Mouse (Mus musculus): ENCODE data around the gene Ptgds. TPM values are rescaled to one million over a fixed set of nuclear protein-coding genes. Genes with fewer than 3 reads are reported as not detected.

Ptgds gene
- total RNA-seq, 2 experiments from 2014 or later = 3.6 to 6.5 TPM

DNA sequence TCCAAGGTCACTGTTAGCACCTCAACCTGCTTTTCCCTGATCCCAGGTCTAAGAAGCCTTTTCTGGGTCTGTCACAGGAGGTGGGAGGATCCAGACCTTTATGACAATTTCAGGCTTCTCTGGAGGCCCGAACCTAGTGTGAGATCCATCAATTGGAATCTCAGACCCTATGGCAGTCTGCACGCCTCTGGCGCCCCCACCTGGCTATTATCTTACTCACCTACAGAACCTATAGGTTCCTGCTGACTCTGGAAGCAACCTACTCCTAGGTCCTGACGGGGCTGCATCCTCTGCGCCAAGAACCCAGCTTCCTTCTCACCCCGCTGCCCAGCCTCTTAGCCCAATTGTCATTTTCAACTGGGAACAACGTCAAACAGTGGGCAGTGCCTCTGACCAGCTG is 13.1 kb upstream of the Ptgds start:
- no peak for DNase-seq (ENCODE audit: low spot score in 2 of 2)

DNA sequence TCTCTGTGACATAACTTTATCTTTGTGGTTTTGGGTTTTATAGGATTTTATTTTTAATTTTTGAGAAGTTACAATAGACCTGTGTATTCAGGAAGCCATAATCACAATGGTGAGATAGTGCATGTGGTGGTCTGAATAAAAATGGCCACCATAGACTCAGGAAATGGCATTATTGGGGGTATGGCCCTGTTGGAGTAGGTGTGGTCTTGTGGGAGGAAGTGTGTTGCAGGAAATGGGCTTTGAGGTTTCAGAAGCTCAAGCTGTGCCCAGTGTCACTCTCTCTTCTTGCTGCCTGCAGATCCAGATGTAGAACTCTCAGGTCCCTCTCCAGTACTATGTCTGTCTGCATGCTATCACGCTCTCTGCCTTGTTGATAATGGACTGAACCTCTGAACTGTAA is 10.7 kb upstream of the Ptgds start:
- DNase-seq (ENCODE audit: low spot score in 2 of 2) = no peak

DNA sequence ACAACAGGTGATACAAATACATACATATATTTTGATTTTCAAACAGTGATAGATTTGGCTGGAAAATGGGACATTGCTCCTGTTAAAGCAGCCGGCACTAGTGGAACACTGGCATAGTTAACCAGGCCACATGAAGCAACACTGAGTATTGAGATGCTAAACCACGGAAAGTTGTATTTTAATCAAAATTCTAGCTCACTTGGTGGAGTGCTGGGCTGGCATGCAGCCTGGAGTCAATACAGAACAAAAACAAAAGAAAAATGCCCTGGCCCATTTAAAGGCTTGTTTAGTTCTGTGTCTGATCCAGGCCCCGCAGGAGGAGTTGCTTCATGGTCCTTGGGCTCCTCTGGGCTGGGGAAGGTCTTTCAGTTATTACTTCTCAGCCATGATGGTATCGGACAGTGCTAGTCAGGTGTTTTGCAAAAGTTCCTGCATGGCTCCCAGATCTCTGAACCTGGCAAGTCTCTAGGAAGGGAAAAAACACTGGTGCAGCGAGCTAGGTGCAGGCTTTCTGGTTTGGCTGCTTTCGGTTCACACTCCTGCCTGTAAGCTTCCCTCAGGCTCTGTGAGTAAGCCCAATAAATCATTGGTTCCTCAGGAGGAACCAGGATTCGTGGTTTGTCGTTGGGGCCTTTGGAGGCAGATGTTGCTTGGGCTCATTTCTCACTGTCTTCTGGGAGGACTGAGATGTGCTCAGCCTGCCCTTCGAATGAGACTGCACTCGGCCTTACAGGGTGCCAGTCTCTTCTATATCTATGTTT is 9.9 kb upstream of the Ptgds start:
- DNase-seq (ENCODE audit: low spot score in 2 of 2) = no peak

DNA sequence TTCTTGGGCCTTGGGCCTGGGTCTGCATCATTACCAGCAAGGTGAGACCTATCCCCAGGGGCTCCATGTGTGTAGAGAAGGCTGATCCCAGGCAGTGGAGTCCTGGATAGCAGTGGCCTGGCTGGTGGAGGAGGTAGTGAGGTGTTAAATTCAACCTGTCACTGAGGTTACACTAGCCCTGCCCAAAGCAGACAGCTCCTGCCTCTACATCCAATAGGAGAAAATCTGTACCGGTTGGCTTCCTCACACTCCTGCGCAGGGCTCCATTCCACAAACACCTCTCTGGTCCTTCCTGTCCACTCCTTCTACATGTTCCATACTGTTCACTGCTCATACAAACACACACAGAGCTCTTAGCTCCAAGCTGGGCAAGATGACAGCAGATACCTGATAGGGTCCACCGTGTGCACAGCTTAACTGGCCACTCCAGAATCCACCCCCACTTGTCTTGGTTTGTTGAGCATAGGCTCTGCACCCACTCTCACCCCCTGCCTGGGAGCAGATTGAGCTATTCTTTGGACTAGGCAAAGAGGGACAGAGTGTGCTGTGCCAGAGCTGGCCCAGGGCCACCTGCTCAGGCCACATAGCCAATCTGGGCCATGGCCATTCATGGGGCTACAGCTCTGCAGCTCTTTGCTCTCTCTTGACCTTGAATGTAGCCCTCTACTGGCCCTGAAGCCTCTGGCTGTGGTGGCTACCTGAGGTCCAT is 8.3 kb upstream of the Ptgds start:
- DNase-seq (ENCODE audit: low spot score in 2 of 2) = no peak

DNA sequence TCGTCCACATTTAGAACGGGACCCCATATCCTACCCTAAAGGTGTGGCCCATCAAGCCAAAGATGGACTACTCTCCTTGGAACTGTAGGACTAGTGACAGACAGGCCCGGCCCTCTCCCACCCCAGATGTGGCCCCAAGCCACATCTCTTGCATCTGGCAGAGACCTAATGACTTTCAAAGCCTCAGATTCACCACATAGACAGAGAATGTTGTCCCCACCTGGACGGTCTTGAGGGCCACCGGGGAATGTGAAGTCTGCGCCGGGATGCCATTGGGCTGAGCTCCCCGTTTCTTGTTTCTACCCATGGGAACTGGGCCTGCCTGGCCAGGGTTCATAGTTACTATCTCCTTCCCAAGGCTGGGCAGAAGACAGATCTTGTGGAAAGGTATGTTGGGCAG is 7.7 kb upstream of the Ptgds start:
- DNase-seq (ENCODE audit: low spot score in 2 of 2) = no peak

DNA sequence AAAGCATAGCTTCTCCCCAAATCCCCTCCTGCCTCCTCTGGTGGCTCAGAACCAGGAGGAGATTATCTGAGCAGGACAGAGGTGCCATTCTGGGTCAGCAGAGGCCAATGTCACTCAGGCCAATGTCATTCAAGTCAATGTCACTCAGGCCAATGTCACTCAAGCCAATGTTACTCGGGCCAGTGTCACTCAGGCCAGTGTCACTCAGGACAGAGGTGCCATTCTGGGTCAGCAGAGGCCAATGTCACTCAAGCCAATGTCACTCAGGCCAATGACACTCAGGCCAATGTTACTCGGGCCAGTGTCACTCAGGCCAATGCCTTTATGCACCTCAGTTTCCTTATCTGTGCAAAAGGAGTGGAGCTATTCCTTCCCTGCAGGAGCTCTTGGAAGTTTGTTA is 2.7 kb upstream of the Ptgds start:
- no peak for DNase-seq (ENCODE audit: low spot score in 2 of 2)

DNA sequence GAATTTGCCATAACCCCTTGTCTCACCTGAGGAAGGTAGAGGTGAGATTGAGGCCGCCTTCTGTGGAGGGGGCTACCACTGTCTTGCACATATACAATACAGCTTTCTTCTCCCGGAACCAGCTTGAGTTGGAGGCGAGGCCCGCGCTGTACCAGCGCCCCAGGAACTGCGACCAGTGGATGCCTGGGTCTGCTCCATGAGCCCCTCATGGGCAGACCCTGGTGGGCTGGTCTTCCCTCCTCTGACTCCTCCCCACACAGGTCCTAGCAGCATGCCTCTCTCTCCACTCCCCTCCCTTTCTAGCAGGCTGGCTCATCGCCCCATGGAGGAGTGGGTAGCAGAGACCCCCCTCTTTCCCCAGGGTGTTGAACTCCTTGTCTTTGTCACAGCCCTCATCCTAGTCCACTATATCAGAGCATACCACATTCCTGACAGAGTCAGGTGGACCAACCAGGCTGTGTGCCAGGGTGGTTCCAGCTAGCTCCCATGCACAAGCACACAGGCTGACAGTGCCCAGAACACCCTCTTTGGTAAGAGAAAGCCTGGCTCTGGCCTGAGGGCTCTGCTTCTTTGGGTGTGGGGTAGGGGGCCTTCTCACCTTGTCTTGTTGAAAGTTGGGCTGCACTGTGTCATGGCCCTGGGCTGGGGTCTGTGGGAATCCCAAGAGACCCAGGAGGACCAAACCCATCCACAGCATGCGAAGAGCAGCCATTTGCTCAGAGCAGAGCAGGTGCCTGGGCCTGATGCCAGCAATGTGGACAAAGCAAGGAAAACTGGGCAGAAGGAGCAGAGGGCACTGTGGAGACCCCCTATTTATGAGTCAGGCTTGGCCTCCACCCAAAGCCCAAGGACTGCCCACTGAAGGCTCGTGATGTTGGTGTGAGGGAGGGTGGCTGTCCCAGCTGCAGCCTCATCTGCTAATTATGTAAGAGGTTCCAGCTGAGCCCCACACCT is 607 bp downstream of the Ptgds start:
- DNase-seq (ENCODE audit: low spot score in 2 of 2) = no peak

DNA sequence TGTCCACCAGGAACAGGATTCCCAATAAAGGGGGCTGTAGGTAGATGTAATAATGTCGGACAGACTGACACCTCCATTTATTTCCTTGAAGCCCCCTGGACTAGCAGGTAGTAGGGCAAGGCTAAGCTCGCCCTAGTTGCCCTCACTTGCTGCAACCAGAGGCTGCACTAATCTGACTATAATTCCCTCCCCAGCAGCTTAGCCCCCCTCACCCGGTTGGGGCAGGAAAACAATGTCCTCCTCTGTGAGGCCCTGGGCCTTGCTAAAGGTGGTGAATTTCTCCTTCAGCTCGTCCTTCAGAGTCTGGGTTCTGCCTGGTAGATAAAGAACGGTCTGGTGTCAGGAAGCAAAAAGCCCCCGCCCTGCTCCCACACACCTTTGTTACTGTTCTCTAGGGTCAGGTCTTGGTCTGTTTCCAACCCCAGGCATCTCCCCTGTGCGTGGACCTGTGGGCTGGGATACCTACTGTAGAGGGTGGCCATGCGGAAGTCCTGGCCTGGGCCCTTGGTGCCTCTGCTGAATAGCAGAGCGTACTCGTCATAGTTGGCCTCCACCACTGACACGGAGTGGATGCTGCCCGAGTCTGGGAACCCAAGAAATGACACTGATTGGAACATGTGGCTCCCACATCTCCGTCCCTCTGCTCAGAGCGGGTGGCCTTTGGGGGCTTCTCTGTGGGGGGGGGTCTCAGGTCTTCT is 2.1 kb downstream of the Ptgds start:
- no peak for DNase-seq (ENCODE audit: low spot score in 2 of 2)

DNA sequence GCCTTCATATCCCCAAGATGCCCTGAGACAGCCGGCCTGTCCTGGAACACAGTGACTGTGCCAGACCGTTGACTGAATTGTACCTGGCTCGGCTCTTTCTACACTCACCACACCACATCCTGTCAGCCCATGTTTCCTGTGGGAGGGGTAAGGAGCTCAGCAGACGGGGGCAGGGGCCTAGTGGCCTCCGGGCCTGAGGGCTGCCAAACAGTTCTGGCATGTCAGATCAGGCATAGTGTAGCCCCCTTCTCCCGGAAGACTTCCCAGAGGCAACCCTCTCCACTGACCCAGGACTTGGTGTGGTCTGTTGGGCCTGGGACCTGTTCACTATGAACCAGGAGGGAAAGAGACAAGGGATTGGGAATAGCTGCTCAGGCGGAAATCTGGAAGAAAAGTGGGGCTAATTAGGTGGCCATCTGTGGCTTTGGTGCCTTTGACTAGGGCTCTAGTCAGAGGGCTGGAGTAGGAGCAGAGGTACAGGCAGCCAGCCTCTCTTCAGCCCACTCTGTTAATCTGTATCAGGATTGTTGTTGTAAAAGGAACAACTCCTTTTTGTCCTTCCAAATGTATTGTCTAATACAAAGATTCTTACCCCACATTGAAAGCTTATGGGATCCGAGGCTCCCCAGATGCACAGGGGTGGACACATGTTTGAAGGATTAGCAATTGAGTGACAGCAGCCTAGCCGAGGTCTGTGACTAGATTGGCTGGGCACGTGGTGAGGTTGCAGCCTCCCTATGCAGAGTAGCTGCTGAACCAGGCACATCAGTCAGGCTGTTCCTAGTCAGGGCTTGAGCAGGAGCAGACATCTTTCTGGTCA is 3.8 kb downstream of the Ptgds start:
- no peak for DNase-seq (ENCODE audit: low spot score in 2 of 2)

DNA sequence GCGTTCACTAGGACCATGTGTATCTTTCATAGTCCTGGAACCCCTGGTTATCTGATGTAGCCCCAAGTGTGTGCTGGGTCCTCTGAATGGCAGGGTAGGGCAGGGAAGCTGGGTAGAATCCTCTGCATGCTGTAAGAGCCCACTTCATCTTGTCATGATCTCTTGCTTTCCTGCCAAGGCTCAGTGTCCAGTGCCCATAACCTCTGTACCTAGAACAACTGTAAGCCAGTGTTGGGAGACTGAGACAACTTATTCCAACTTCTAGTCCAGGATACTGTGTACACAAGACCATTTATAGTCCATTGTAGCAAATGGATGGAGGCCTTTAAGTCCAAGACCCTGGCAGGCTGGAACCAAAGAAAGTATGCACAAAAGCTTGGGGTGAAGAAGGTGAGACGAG is 4.6 kb downstream of the Ptgds start:
- DNase-seq (ENCODE audit: low spot score in 2 of 2) = no peak

DNA sequence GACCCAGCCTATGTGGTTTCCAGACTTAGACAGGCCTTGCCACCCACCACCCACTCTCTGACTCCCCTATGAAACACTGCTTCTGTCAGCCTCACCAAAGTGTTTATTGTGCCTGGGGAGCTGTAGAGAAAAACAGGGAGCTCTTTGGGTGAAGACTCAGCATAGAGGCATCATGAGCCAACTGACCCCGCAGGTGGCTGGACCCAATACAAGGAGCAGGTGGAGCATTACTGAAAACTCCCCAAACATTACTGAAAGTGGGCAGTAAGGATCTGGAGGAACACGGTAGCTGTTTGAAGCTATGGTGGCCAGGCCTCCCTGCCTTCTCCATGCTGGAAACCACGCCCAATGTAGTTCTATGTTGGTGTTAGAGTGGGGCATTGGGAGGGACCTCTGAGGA is 6.2 kb downstream of the Ptgds start:
- no peak for DNase-seq (ENCODE audit: low spot score in 2 of 2)

DNA sequence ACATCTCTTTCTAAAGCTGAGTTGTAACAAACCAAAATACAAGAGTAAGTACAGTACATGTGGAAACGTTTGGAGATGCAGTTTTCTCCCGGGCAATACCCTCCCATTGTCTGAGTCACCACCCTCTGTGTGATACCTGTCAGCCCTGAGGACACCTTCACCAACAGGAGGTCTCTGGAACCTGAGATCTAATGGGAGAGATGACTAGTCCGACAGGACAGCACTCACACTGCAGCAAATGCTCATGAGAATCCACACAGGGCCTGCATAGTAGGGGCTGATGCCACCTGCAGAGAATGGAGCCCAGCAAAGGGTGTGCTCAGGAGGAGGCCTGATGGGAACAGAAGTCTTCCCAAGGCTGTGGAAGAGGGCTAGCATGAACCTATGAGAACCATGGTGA is 8.4 kb downstream of the Ptgds start:
- no peak for DNase-seq (ENCODE audit: low spot score in 2 of 2)

DNA sequence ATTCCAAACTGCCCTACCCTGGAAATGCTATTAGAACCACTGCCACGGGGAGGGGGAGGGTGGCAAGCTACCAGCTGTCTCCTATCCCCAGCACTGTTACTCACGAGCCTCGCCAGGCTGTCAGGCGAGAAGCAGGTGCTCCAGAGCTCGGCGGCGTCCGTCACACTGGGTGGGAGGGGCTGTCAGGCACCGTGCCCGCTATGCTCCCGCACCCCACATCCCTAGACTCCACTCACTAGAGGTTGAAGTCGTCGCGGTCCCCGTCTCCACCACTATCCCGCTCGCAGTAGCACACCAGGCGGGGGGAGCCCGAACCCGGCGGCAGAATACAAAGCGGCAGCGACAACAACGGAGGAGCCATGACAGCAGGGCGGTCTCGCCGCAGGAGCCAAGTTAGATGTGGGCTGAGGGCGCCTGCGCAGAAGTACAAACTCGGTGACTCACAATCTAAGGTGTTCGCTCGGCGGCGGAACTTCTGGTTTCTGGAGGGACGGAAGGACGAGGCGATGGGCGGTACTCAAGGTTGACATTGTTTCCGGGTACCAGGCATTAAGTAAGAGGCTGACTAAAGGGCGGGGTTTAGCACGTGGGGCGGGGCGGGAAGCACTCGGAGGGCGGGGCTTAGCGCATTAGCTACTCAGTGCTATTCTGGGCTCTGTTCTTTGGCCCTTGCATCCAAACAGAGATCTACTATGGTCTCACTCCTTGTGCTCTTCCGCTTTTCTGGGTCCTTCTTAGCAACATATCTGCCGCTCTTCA is 9.1 kb downstream of the Ptgds start, which contains the start of gene Paxx:
TSS of gene Paxx (minus strand) at position 544 of the 759 bp plus-strand sequence.
- DNase-seq (ENCODE audit: low spot score in 2 of 2) = peak; percentile 77 to 84

DNA sequence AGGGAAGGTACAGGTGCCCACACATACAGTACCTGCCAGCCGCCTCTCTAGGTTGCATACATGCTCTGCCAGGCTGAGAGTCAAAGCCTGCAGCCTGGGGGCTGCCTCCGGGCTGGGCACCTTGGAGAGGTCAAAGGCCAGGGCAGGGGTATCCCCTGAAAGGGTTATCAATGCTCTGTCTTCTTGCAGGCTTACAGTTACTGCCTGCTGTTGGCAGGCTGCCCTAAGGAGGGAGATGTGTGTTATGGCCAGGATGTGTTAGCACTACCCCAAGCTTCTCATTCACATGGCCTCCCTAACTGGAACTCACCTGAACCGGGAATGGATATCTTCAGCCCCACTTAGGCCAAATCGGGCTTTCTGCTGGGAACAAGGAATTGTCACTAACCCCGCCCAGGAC is 9.7 kb downstream of the Ptgds start:
- no peak for DNase-seq (ENCODE audit: low spot score in 2 of 2)

DNA sequence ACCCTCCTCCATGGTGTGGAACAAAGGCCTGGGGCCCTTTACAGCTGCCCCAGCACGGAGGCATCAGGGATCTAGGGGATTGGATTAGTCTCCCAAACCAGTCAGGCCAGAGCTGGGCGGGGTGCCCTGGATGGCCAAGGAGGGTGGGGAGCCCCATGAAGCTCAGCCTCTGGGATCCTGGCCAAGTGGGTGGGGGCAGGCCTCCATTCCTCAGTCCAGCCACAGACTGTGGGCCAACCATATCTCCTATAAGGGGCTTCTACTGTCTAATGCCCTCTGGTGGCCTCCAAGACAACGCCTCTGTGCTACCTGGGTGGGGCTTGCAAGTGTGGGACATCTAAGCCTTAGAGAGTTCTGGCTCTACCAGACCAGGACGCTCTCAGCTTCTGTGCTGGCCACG is 10.9 kb downstream of the Ptgds start:
- DNase-seq (ENCODE audit: low spot score in 2 of 2) = no peak

DNA sequence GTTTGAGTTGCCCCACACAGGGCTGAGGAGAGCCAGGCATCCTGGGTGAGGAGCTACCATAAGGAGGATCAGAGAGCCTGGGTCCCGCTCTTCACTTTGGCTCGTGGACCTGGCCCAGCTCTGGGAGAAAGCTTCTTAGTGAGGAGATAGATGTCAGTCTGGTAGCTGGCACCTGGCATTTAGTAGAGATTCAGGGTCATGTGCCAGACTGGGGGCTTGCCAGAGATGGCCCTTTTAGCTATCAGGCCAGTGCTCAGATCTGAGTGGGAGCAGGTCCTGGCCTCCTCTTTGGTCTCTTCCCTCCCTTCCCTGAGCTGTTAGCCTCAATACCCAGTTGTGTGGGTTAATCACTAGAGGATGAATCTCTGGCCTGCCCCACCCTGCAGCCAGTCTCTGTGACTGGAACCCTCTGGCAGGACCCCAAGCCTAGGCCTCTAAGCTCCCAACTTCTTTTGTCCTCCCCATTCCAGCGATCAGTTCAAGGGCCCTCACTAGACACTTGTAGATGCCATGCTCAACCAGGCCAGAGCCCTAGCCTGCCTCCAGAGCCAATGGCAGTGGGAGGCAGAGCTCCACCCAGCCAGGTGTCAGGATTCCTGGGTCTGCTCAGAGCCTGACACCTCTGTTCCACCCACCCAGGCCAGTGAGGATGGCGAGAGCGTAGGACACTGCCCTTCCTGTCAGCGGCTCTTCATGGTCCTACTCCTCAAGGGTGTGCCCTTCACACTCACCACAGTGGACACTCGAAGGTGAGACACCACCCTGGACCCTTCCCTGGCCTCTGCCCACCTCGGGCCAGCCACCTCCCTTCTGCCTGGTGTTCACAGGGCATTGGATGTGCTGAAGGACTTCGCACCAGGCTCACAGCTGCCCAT is 12.6 kb downstream of the Ptgds start:
- no peak for DNase-seq (ENCODE audit: low spot score in 2 of 2)

DNA sequence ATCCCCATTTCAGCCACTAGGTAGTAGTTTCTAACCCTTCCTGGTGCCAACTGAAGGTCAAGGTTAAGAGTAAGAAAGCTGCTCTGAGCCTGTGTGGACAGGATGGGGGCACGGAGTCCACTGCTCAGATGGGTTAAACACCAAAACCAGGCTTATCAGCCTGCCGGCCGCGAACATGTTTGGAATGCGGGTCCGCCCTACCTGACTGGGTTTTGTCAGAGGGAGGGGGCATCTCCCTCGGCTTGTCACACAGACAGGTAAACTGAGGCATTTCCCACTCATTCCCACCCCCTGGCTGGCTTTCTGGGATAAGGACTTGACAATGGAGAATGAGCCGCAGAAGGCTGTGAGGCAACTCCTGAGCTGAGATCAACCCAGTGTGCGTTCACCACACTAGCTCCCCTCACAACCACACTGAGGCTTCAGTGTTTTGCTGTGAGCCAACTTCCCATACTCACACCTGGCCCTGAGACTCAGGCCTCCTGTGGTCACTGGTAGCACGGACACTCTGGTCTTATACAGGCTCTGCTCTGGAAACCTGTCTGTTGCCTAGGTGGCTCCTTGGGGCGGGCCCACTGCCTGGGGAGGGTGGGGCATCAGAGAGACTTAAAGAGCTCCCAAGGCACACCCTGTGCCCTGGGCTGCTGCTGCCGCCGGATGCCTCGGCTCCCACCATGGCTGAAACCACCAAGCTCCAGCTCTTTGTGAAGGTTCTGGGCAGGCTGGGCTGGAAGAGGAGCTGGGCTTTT is 13.5 kb downstream of the Ptgds start, which contains the start of gene Clic3:
TSS of gene Clic3 (plus strand) at position 634 of the 749 bp plus-strand sequence.
- no peak for DNase-seq (ENCODE audit: low spot score in 2 of 2)

DNA sequence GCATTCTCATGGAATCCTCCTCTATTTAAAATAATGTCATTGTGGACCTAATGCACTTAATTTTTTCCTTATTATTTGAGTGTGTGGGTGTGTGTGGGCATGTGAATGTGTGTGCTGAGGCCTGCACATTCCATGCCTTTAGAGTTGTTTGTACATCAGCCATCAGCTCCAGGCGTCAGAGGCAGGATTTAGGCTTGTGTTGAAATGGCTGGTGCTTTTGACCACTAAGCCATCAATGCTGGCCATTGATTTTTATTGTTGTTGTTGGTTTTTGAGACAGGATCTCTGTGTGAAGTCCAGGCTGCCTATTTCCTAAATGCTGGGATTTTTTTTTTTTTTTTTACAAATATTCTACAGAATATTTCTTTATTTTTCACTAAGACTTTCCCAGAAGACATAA is 16.9 kb downstream of the Ptgds start:
- no peak for DNase-seq (ENCODE audit: low spot score in 2 of 2)

All from adrenal gland, postnatal 4 days (tissue).